Mouse (Mus musculus) cerebellum, postnatal 25 days (tissue): Measurements from ENCODE around the gene Foxj1.

ENCODE experiments used
- DNase-seq, 2 experiments: peaks; one replicate each; pipeline ENCODE4 v3.0.0; 2021; ENCODE audit warnings: mixed read lengths in 2 of 2

Foxj1 gene

DNA sequence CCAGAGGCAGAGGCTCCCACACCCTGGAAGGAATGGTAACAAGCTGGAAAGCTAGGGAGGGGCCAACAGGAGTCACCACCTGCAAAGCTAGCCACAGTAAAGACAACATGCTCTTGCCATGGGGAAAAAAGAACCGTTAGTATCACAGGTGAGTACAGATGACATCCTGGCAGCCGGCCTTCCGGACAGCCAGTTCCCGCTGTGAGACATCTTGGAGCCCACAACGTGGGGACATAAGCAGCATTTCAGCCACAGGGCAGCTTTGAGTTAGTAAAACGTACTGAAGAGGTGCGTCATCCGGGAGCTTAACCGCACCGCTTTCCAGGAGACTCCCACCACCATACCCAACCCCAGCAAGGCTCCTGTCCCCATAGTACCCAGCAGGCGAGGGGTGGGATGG is 37.0 kb downstream of the Foxj1 start:
- DNase-seq: peak; percentile 82 to 83

DNA sequence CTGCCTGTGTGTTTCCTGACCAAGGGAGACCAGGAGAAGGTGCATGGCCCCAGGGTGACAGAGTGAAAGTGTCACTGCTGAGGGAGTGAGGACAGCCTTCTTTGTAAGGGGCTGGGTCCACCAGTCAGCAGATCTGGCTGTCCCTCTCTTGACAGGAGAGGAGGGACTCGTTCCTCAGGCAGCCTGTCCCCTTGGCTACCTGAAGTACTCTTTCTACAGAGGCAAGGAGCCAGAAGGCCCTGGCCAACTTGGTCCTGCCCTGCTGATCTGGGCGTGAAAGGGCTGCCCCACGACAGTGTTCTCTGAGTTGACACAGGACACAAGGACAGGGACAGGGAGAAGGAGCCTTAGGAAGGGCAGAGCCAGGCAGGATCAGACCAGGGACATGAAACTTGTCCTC is 38.2 kb downstream of the Foxj1 start:
- DNase-seq: peak in 1 of 2 experiments; percentile 29

DNA sequence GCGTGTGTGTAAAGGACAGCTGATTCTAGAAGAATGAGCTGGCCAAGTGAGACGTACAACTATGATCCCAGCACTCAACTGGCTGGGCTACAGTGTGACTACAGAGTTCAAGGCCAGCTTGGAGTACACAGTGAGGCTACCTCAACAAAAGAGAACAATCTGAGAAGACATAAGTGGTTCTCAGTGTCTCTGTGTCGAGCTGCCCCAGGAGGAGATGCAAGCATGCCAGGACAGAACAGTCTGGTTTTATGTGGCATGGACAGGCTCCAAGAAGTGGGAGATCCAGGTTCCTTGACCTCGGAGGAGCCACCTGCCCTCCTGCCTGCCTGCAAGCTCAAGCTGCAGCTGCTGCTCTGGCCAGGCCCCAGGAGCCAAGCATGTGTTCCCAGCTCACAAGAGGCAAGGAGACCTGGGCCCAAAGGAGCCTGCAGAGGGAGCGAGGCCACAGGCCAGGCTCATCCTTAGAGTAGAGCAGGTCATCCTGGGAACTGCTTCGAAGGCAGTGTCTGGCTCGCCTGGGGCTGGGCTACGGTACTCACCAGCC is 38.9 kb downstream of the Foxj1 start:
- DNase-seq: peak in 1 of 2 experiments; percentile 37

DNA sequence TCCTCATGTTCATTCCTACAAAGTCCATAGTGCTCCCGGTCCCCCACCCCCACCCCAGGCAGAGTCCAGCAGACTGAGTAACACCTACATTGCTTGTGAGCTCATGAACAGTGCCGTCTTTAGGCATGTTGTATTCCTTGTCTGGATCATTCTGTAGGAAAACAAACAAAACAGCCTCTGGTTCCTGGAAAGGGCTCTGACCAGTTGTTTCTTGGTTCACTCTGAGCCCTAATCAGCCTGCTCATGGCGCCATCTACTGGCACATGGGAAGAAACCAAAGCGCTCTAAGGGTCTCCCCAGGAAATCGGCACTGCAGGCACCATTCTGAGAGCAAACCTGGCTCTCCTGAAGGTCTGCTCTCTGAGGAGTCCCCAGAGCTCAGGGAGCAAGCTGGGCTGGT is 40.9 kb downstream of the Foxj1 start:
- DNase-seq: peak; percentile 60 to 71

DNA sequence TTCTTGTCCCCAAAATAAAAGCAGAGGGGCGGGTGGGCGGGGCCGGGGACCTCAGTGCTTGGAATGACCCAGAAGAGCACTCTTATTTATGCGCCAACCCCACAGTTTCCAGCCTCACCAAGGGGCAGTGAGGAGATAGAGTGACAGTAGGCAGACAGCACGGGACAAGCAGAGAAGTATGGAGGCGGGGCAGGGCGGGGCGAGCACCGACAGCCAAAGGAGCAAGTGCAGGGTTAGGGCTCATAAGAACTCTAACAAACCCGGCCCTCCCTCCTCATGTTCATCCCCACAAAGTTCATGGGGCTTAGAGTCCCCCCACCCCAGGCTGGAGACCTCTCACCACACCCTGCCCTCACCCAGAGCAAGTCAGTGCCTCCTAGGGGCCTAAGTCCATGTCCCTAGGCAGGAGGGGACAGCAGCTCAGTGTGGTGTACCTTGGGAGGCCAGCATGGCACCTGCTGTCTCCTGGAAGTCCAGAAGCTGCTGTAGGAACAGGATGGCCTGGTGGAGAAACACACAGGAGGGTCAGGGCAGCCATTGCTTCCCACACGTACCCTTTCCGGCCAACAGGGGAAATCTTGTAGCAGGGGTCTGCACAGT is 41.6 kb downstream of the Foxj1 start:
- DNase-seq: no peak

DNA sequence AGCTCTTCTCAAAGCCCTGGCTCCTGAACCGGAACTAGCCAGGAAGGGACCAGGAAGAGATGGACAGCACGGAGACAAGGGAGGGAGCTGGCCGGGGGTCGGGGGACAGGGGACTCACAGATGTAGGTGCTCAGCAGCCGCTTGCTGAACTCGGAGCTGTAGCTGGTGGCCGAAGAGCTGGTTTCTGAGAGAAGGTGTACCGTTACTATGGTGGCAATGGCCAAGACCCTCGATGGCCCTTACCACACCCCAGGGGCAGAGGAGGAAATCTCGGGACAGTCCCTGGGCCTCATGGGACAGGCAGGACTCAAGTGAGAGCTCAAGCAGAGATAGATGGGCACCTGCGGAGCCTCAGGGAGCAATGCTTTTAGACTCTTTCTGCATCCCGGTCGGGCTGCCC is 42.8 kb downstream of the Foxj1 start:
- no peak for DNase-seq

DNA sequence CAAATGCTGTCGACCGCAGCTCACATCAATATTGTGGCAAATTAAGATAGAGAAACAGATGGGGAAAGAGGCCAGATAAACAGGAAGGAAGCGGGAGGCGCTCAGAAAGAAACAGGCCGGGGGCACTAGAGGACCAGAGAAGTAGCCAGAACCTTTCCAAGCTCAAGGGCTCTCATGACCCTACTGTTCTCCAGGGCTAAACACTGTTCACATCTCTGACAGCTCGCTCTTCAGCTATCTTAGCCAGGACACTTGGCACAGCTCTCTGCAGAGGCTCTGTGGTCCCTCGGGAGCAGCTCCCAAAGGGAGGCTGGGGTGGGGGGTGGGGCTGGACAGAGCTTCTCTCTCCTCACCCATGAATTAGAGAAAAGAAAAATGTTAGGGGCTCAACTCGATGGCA is 44.6 kb downstream of the Foxj1 start:
- DNase-seq: no peak

DNA sequence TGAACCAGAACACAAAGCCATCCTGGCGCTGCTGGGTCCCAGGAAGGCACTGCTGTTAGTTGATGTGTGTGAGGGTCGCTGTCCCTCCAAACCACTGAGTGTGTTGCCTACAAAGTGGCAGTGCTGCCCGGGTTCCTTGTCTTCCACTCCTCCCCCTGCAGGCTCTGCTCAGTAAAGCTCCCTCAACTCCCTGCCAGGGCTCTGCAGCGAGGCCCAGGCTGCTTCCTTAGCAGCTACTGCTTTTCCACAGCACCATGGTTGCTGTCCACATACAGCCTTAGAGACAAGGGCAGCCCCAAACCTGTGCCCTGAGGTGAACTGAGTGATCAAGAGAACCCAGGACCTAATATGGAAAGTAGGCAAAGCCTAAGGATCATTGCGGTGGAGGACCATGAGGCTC is 47.8 kb downstream of the Foxj1 start:
- no peak for DNase-seq

DNA sequence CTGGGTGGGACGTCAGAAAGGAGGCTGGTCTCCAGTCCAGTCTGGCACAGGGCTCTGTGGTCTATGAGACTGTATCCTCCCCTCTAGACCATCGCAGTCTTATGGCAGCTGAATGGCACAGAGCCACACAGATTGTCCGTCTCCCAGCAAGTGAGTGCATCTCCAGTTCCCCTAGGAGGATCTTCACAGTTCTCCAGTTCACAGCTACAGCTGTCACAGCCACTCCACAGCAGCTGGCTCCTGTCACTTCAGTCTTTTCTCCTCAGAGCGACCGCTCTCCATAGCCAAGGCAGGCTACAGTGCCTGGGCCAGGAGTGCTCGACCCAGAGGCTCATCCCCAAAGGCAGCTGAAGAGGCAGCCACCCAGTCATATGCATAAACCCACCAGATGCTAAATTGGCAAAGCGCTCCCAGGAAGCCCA is 49.4 kb downstream of the Foxj1 start:
- DNase-seq: no peak

DNA sequence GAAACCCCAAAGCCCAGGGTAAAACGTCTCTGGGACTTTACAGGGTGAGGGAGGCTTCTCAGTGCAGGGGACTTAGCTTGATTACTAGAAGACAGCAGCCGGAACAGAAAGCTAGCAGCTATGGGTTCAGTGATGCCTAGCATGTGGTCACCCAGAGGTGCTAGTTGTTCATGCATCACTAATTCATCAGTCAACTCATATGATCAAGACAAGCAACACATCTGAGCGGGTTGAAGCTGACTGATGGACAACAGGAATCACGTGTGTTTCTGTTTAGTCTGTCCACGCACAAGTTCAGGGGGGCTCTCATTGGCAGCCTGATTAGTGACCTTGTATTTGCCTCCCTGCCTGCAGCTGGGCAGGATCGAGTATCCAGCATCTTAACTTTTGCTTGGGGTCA is 51.2 kb downstream of the Foxj1 start:
- DNase-seq: no peak

DNA sequence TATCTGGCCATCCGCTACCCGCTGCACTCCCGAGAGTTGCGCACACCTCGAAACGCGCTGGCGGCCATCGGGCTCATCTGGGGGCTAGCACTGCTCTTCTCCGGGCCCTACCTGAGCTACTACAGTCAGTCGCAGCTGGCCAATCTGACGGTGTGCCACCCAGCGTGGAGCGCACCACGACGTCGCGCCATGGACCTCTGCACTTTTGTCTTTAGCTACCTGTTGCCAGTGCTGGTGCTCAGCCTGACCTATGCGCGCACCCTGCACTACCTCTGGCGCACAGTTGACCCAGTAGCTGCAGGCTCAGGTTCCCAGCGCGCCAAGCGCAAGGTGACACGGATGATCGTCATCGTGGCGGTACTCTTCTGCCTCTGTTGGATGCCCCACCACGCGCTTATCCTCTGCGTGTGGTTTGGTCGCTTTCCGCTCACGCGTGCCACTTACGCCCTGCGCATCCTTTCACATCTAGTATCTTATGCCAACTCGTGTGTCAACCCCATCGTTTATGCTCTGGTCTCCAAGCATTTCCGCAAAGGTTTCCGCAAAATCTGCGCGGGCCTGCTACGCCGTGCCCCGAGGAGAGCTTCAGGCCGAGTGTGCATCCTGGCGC is 52.2 kb downstream of the Foxj1 start:
- no peak for DNase-seq

DNA sequence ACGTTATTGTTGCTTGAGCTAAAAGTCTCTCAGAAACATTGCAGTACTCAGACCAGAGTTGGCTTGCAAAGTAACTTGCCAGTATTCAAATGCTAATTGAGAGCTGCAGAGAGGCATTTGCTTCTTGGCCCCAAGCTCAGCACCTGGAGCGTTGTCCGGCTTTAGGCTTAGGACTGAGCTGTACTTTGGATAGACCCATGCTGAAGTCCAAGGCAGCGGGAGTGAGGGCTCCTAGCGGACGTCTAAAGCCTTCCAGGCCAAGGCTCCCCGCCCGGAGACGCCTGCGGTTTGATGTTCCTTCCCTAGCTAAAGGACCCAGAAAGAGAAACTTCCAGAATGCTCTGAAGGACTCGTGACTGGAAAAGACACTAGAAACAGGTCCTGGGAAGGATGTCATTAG is 53.1 kb downstream of the Foxj1 start:
- DNase-seq: no peak

DNA sequence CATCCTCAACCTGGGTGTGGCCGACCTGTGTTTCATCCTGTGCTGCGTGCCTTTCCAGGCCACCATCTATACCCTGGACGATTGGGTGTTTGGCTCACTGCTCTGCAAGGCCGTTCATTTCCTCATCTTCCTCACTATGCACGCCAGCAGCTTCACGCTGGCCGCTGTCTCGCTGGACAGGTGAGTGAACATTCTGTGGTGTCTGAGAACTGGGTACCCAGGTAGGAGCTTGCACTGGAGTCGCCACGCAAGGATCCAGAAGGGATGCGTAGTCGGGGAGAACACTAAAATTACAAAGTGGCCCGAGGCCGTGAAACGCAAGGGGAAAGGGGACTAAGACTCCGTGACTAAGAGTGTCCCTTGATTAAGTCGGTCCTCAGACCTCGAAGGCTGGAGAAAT is 53.5 kb downstream of the Foxj1 start:
- no peak for DNase-seq

DNA sequence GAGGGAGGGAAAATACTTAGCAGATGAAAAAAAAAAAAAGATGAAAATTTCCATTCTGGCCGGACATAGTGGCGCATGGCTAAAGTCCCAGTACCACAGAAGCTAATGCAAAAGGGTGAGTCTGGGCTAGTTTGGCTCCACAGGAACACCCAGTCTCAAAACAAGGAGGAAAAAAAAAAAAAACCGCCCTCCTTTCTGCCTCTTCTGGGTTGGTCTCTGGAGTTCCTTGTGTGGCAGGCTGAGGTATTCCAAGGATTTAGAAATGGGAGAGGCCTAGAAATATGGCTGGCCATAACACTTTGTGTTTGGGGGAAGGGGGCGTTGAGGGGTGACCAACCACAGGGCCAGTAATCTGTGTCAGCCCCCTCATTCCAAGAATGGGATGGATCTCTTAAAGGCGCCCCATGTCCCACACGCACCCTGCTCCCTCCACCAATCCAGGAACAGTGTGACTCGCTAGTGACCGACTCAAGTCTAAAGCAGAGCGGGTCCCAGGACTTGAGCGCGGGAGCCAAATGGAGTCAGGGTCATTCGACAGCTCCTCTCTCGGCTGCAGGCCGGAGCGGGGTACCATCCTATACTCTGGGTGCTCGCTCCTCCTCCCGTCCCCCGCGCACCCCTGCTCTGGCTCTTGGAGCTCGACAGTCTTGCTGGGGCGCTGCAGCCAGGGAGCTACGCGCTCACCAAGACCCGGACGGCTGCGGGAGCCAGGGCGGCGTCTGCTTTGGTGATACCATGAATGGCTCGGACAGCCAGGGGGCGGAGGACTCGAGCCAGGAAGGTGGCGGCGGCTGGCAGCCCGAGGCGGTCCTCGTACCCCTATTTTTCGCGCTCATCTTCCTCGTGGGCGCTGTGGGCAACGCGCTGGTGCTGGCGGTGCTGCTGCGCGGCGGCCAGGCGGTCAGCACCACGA is 54.2 kb downstream of the Foxj1 start, which contains the start of gene Galr2:
TSS of gene Galr2 (plus strand) at position 189 of the 913 bp plus-strand sequence.
- DNase-seq: no peak
